Mouse (Mus musculus) spleen, embryonic (tissue): ENCODE measurements around the gene Igsf9b.

Experiments used
- CTCF ChIA-PET: fragments of 350-600 bp; sonication (Branson Sonifier 250); formaldehyde crosslinking; loops from one replicate; lab custom pipeline; 2022; lab: Charles Lee

Igsf9b gene

DNA sequence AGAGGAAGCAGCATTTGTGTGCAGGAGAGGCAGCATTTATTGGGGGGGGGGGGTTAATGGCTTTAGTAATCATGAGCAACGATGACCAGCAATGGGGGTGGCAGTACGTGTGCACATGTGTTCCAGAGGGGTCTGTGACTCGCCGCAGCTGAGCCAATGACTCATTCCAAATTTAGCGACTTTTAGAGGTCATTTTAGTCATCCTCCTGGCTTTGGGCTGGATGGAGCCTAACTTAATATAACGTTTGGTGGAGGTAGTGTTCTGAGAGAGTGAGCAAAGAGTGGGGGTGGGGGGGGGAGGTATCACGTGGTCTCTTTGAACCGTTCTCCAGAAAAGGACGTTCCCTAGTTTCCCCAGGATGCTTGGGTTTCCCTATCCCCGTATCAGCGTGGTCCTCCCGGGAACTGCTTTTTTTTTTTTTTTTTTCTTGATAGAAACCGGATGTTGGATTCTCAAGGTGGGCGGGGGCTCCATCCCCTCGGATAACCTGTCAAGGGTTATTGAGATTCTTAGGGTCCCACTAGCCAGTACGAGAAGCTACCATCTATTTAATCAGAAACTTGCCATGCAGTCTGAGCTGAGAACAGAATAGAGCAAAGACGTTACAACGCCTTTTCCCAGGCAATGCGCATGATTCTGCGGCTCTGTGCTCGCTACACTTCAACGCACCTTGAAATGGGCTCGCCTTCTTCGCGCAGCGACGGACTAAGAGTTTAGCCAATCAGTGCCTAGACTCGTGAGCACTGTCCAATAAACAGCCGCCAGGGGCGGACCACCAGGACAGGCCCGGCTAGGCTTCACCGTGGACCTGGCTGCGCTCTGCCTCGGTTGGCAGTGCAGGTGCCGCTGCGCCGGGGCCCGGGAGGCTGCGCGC lies at the start of gene Igsf9b:
Gene Igsf9b, plus strand, starts transcription at position 794 of the 875 bp plus-strand sequence.
- CTCF ChIA-PET, result no interaction called here

GRCm38 (mm10) chr9:27252034-27252714 lies 46.8 kb upstream of the Igsf9b start:
- CTCF ChIA-PET, result no interaction called here

DNA sequence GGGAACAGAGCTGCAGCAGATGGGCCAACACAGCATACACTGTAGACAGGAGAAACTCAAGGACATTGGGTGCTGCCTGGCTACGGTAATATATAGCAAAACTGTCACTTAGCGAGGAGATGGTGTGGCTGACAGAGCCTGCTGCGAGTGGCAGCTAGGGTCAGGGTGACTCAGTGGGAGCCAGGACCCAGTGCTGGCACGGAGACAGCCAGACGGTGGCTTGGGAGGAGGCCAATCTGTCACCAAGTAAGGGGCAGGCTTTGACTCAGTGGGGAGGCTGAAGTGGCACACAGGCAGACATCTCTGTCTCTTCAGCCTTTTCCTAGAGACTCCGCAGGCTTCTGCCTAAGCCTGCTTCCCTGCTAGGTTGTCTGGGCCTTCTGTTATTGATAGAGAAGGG lies 42.5 kb upstream of the Igsf9b start:
- CTCF ChIA-PET, result no interaction called here

GRCm38 (mm10) chr9:27260378-27260947 lies 38.5 kb upstream of the Igsf9b start:
- CTCF ChIA-PET, result no interaction called here

- CTCF ChIA-PET, result no interaction called here
Observed at GRCm38 (mm10) chr9:27261905-27262304, 37.1 kb upstream of the Igsf9b start.

DNA sequence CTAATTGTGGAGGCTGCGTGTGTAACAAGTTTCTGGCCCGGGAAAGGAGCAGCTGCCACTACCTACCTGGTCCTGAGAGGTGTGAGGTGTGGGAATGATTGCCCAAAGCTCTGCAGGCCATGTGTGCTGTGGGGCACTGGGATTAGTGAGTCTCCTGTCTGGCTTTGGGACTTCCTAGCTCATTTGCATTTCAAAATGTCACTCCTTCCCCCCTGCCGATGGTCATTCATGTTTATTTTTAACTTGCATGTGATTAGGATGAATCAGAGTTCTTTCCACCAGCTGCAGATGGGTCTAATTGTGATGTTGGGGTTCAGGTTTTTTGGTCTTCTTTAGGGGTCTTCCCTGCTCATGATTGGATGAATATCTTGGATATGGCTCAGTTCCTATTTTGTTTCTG lies 34.0 kb upstream of the Igsf9b start:
- CTCF ChIA-PET, result no interaction called here

GRCm38 (mm10) chr9:27267878-27268277 lies 31.1 kb upstream of the Igsf9b start:
- CTCF ChIA-PET, result no interaction called here

DNA sequence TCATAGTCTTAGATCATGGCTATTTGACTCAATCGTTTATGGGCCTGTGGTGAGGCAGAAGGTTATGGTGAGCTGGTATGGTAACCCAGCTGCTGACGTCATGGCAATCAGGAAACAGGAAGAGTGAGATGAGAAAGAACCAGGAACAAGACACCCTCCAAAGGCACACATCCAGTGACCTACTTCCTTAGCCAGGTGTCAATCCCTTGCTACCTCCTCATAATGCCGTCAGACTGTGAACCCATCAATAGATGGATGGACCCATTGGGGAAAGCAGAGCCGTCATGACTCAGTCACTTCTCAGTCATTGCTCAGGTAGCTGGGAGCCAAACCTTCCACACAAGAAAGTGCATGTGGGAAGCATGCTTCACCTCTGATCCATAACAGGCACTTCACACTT lies 30.5 kb upstream of the Igsf9b start:
- CTCF ChIA-PET, result no interaction called here

DNA sequence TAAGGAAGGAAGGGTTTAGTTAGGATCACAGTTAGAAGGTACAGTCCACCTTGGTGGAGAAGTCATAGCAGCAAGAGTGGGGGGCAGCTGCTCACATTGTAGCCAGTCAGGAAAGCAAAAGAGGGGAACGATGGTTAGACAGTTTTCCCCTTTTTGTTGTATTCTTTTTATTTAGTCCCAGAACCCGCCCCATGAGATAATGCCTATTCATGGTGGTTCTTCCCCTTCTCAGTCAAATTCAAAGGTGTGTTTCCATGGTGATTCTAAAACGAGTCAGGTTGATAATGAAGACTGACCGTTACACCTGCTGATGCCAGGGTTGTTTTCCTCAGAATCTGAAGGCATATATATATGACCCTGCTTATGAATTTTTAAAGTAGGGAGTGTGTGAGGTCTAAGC lies 29.7 kb upstream of the Igsf9b start:
- CTCF ChIA-PET, result no interaction called here

DNA sequence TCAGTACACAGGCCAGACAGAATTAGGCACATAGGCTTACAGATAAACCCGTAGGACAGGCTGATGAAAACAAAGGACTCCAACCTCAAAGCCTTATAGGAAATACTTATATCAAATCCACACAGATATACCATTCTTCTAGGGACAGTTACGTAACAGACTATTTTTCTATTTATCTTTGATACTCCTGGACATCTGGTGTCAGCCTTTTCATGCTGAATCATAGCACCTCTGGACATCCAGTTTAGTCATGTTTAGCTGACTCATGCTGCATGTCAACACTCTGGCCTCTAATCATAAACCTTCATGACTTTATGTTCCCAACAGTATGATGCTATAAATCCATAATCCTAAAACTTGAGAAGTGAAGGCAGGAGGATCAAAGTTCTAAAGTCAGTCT lies 29.1 kb upstream of the Igsf9b start:
- CTCF ChIA-PET, result no interaction called here

DNA sequence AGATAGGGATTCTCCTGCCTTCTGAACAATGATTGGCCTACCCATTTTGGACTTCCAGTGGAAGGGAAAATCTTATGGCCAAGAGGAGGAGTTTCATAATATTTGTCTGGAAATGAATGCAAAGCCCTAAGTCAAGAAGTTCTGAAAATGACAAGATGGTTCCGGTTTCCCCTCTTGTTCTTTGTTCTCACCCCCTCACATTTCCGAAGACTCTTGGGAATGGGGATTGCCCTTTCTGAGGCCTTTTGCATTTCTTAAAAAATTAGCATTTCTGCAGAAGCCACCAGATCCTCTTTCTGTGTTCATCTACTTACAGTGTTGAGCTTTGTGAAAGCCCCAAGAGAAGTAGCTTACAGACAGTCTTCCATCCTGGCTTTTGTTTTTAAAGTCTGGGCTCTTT lies 27.1 kb upstream of the Igsf9b start:
- CTCF ChIA-PET, result no interaction called here

- CTCF ChIA-PET, result no interaction called here
Observed at GRCm38 (mm10) chr9:27272858-27273257, 26.1 kb upstream of the Igsf9b start.

DNA sequence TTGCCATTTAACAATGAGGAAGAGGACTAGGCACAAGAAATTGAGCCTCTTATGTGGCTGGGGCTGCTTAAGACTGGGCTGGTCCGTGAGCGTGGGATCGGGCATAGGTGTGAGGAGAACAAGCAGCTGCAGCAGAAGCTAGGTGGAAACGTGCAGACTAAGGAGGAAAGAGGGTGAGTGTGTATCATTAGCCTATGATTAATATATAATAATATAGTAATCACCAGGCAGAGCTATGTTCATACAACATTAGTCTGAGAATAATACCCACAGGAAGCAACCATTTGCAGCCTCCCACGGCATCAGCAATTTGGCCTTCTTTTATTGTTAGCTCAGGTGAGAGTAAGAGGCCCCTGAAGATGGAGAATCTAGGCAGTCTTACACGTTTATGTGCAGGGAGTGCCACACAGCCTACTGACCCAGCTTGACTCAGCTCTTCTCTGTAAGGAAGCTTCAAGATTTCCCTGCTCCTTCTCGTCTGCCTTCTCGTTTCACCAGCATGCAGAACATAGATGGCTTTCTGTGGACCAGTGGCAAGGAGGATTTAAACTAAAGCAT lies 22.6 kb upstream of the Igsf9b start:
- CTCF ChIA-PET, result no interaction called here

DNA sequence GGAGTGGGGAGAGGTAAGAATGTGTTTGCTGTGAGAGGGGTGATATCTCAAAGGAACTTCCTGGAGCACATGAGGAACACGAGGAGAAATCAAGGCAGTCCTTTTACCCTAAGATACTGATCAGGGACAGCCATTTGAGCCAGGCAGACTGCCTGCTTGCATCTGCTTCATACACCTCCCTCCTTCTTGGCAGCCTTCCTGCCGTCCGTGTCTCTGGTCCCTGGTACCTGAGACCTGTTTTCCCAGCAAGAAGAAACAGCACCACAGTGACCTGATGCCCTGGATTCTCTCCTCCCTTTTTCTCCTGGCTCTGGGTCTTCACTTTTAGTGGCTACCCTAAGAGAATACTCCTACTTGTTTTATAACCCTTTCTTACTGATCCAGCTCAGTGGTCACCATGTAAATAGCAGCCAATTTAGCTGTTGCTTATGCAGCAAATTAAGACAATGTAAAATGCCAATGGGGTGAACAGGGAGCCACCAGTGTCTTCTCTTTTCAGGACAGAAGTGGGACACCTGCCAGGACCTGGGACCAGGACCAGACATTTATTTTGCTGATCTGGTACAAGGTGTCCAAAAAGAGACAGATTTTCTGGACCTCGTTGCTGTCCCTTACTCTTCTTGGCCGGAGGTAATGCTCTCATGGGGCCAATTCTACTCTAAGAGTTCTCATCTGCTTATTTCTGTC lies 21.5 kb upstream of the Igsf9b start:
- CTCF ChIA-PET, result no interaction called here

DNA sequence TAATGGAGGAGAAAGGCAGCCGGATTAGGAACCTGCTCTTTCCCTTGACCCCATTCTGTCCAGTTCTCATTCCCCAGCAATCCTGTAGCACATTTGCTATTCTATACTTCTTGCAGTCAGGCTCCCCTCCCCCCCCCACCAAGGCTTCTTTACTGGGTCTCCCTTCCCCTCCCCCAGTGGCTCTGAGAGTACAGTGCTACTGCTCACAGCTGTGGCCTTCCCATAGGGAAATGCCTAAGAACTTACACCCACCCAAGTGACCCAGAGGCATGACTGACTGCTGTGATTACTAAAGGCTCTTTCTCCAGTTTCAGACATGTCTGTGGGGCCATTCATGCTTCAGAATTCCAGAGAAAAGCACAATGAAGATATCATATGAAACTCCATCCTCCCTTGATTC lies 20.0 kb upstream of the Igsf9b start:
- CTCF ChIA-PET, result no interaction called here

GRCm38 (mm10) chr9:27280976-27281375 lies 18.0 kb upstream of the Igsf9b start:
- CTCF ChIA-PET, result no interaction called here

DNA sequence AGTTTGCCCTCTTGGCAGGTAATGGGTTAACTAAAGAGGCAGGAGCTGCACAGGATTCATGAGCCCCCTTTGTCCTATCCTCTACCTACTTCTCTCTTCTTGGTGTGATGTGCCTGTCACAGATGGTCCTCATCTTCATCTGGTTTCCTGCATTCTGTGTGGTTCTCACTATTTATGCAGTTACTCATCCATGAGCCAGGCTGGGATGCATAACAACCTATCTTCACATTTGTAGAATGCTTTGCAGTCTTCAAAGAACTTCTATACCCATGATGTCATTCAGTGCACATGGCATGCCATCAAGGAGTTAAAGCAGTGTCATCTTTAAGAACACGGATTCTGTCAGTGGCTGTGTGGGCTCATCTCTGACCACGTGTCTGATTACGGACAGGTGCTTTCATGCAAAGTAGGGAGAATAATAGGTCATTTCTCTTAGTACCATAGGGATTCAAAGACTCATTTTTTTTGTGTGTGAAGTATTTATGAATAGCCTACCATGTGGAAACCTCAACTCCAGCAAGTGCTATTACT lies 13.2 kb upstream of the Igsf9b start:
- CTCF ChIA-PET, result no interaction called here

DNA sequence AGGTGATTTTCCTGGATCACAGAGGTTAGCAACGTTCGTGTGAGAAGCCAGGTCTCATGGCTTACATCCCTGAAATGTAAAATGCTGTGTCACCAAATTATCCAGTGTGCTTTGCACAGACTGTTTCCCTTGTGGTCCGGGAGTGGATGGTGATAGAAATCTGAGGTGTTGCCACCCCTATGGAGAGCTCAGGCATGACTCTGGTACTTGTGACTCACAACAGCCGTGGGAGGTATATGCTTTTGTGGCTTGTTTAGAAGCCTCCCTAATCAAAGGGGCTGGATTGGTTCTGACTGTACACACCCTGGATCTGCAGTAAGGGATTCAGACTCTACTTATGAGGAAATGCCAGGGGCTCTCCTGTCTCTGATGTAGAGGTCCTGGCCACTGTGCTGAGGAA lies 12.7 kb upstream of the Igsf9b start:
- CTCF ChIA-PET, result no interaction called here

- CTCF ChIA-PET, result interaction anchor here (0.5 kb wide), 1 partner anchor 102 kb away, joined by 4 read pairs; no protein-coding TSS in a partner anchor
Observed at GRCm38 (mm10) chr9:27286859-27287258, 12.1 kb upstream of the Igsf9b start.

- CTCF ChIA-PET, result interaction anchor here (0.5 kb wide), 1 partner anchor 101 kb away, joined by 4 read pairs; no protein-coding TSS in a partner anchor
Observed at GRCm38 (mm10) chr9:27287419-27287818, 11.6 kb upstream of the Igsf9b start.

DNA sequence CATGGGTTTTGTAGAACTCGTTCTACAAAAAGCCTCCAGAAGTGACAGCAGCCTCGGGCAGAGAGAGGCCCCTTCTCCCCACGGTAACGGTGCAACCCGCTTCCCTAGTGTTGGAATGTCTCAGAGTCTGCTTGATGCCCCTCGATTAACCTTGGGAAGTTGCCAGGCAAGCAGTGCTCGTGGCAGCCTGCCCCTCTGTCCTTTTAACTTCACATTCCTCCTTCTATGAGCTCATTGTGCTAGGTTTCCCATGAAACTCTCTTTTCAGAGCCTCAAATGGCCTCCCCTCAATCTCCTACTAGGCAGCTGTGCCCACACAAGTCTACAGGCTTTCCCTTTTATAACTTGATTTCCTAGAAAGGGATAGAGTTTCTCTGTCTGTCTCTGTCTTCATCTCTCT lies 10.6 kb upstream of the Igsf9b start:
- CTCF ChIA-PET, result no interaction called here
